Comparison of ENCODE assay signal across 14 mouse cellular contexts in genomic region chr7:129659755-129660154, GRCm38 (mm10).
"Had no signal": no experiment of that assay in that cellular context is flagged by ENCODE, and none has a peak within 500 bp of the region (broad histone marks: within the 10 kb centered on the region; RNA-seq: fewer than 3 reads in every experiment).

No protein-coding gene starts in this region.

- H3K4me3 ChIP-seq: kidney, embryonic 15.5 days; limb, embryonic 12.5 days; liver, embryonic 12.5 days; megakaryocyte, embryonic 14.5 days; midbrain, embryonic 15.5 days; neural tube, embryonic 12.5 days had no signal

- H3K4me2 ChIP-seq: kidney, embryonic 15.5 days; limb, embryonic 12.5 days; liver, embryonic 12.5 days; midbrain, embryonic 11.5 days; midbrain, embryonic 15.5 days; neural tube, embryonic 12.5 days had no signal

- DNase-seq: kidney, adult 2 months; kidney, postnatal 25 days; layer of hippocampus, adult 9-11 months; layer of hippocampus, postnatal 36 days; thymus, postnatal 4 days had no signal

- H3K4me1 ChIP-seq: megakaryocyte, embryonic 14.5 days had no signal

- H3K27ac ChIP-seq: limb, embryonic 12.5 days; liver, embryonic 12.5 days; macrophage; midbrain, embryonic 15.5 days; neural tube, embryonic 12.5 days had no signal

- H3K9me3 ChIP-seq: kidney, embryonic 15.5 days; limb, embryonic 12.5 days; liver, embryonic 12.5 days; megakaryocyte, embryonic 14.5 days; midbrain, embryonic 15.5 days; neural tube, embryonic 12.5 days had no signal

- H3K27me3 ChIP-seq: kidney, embryonic 15.5 days; liver, embryonic 12.5 days; neural tube, embryonic 12.5 days had no signal

- H3K9ac ChIP-seq: kidney, embryonic 15.5 days; limb, embryonic 12.5 days; liver, embryonic 12.5 days; midbrain, embryonic 15.5 days; neural tube, embryonic 12.5 days had no signal

- H3K36me3 ChIP-seq: kidney, embryonic 15.5 days; limb, embryonic 12.5 days; liver, embryonic 12.5 days; midbrain, embryonic 15.5 days; neural tube, embryonic 12.5 days had no signal

- ATAC-seq: intestine, embryonic 16.5 days; liver, embryonic 12.5 days; midbrain, embryonic 15.5 days had no signal
